Mouse (Mus musculus) ES-Bruce4 (cell line): ENCODE data around the gene Fpgs.

ENCODE experiments used
- CTCF ChIP-seq: IDR thresholded peaks from one replicate; pipeline ENCODE4 v1.8.1; 2011; ENCODE audit warnings: low read depth, low read length
- EP300 ChIP-seq: IDR thresholded peaks from 2 replicates; pipeline ENCODE4 v1.6.1; 2011; ENCODE audit warnings: low read depth, low read length; ENCODE audit not compliant: insufficient read depth
- POLR2A ChIP-seq: IDR thresholded peaks from one replicate; pipeline ENCODE4 v1.8.1; 2011; ENCODE audit warnings: low read length; ENCODE audit not compliant: insufficient read depth

DNA sequence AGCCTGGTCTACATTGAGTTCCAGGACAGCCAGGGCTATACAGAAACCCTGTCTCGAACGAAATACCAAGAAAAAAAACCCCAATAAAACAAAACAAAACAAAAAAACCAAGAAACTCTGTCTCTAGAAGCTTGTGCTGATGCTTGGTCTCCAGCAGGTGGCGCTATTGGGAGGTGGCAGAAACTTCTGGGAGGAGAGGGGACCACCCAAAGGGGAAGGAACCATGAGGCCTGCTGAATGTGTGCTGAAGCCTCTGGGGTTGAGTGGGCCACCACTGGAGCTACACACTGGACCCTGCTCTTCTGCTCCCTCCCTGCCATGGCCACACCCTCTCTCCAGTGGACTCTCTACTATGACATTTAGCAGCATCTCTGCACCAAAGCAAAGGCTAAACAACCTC is 4.7 kb upstream of the Fpgs start:
- TF ChIP-seq CTCF (peak; percentile 78), EP300 (no peak), POLR2A (no peak)
